Mouse (Mus musculus) brain, embryonic 14.5 days (tissue): Measurements from ENCODE around the gene Kit. TPM values are rescaled to one million over a fixed set of nuclear protein-coding genes. Genes with fewer than 3 reads are reported as not detected.
A peak's percentile ranks its signal among the peaks of the same experiment; 100 is the strongest.

Source experiments
- DNase-seq: peaks from one replicate; pipeline ENCODE4 v3.0.0-alpha.2; 2011; ENCODE audit warnings: low read depth
- CTCF ChIP-seq: fragments of 200-500 bp; IDR thresholded peaks from 2 replicates; pipeline ENCODE4 v1.5.1; 2012; ENCODE audit warnings: inconsistent platforms, mild to moderate bottlenecking, moderate library complexity, borderline replicate concordance; ENCODE audit not compliant: insufficient read depth, insufficient read length; ENCODE audit errors: extremely low read depth
- POLR2A ChIP-seq: fragments of 200-500 bp; IDR thresholded peaks from 2 replicates; pipeline ENCODE4 v1.6.1; 2012; ENCODE audit warnings: mild to moderate bottlenecking, inconsistent platforms, borderline replicate concordance; ENCODE audit not compliant: poor library complexity, insufficient read depth, insufficient read length, severe bottlenecking; ENCODE audit errors: extremely low read depth
- polyA plus RNA-seq: library from polyadenylated mRNA; depleted of rRNA; stranded (reverse); fragments of >200 nt; gene quantifications from 2 replicates; pipeline ENCODE4 v1.2.3, GENCODE M21; 2012

Kit gene
- polyA plus RNA-seq, 1 experiment = 55.8 TPM

- DNase-seq = peak; percentile 57
- TF ChIP-seq CTCF (no peak), POLR2A (no peak)
These were observed 122.2 kb downstream of the Kit start for GRCm38 (mm10) chr5:75696960-75697359.

DNA sequence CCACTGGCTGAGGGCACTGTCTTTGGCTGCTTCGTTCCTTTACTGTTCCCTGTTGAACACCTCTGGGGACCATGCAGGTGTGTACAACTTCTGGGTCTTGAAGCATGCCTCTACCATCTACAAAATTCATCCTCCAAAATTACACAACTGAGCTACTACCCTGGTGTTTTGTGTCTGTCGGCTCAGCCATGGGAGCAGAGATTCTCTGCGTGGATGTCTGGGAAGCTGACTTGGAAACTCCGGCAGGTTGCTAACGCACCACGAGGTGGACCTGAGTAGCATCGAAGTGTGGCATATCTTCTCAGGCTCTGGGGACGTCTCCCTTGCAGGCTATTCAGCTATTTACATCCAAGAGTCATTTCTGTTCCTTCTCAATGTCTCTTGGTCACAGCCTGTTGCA, 123.8 kb downstream of the Kit start:
- no peak for TF ChIP-seq CTCF
- TF ChIP-seq POLR2A = no peak
- no peak for DNase-seq

DNA sequence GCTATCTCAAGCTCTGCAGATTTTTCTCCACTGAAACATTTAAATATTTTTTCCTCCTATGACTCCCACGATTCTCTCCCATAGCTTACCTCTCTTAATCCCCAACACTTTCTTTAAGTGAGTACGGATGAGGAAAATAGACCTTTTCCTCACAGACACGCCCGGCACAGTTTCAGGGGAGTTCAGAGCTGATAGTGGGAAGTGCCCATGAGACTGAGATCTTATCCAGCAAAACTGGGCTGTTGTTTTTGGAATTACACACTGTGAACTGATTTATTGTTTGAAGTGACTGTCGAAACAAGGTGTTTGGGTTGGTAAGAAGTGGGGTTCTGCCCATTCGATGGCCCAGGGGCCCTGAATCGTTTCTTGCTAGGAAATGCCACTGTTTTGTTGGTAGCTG, 124.4 kb downstream of the Kit start:
- DNase-seq = no peak
- no peak for TF ChIP-seq POLR2A
- no peak for TF ChIP-seq CTCF

DNA sequence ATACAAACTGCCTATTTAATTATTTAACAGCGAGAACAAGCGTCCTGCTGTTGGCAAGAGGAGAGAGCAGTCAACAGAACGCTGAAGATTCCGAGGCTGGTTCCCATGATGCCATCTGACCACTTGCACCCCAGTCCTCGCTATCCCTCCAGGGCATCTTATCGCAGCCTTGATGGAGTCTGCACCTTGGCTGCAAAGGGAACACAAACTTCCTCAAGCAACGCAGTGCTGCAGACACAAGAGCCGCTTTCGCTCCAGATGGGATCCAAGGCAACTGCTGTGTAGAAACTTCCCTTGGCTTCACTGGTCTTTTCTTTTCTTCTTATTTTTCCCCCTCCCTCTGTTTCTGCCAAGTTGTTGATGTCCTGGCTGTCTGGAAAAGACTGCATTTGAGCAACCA, 124.8 kb downstream of the Kit start:
- peak; percentile 66 for DNase-seq
- TF ChIP-seq POLR2A = no peak
- no peak for TF ChIP-seq CTCF

DNA sequence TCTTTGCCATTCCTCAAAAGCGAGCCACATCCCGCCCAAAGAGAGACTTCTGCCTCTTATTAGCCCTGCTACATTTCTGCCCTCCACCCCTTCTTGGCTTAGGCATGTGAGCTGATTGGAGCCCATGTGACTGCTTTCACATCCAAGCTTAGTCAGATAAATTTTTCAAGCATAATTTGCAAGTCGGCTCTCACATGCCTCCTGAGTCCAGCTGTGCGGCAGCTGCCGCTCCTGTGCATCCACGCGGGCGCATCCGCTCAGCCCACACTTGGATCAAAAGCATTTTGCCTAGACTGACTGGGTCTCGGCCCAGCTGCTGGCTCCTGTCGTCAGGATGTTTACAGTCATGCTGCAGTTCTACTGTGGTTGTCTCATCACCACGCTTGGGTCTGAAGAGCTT, 126.9 kb downstream of the Kit start:
- peak; percentile 46 for DNase-seq
- no peak for TF ChIP-seq POLR2A
- TF ChIP-seq CTCF = no peak

GRCm38 (mm10) chr5:75702080-75702479, 127.4 kb downstream of the Kit start:
- TF ChIP-seq POLR2A (no peak), CTCF (no peak)
- DNase-seq = no peak

- TF ChIP-seq POLR2A (no peak), CTCF (no peak)
- no peak for DNase-seq
These were observed 130.0 kb downstream of the Kit start for GRCm38 (mm10) chr5:75704584-75705175.

DNA sequence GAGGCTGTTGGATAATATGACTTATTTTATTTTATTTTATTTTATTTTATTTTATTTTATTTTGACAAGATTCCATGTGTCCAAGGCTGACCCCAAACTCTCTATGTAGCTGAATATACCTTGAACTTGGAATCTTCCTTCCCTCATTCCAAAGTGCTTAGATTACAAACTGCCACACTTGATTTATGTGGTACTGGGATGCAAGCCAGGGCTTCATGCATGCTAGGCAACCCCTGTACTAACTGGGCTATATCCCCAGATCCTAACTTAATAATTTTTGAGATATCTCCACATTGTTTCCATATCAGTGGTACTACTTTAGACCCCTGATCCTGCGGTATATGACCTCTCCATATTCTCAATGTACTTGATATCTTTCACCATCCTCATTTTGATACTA, 130.7 kb downstream of the Kit start:
- TF ChIP-seq CTCF = no peak
- no peak for TF ChIP-seq POLR2A
- no peak for DNase-seq
